Mouse (Mus musculus) telencephalon, adult 2 months (tissue): ENCODE data around the gene Nmnat2.

Experiments
- DNase-seq: peaks from one replicate; pipeline ENCODE4 v3.0.0-alpha.2; 2011; ENCODE audit warnings: low read depth, low spot score

Nmnat2 gene

GRCm38 (mm10) chr1:153019128-153019527 is 64.3 kb downstream of the Nmnat2 start:
- no peak for DNase-seq

- DNase-seq = no peak
These were observed 64.8 kb downstream of the Nmnat2 start for GRCm38 (mm10) chr1:153019623-153020022.

GRCm38 (mm10) chr1:153021034-153021638 is 66.3 kb downstream of the Nmnat2 start:
- DNase-seq = no peak

- no peak for DNase-seq
These were observed 68.2 kb downstream of the Nmnat2 start for GRCm38 (mm10) chr1:153023018-153023417.

- DNase-seq = no peak
These were observed 69.1 kb downstream of the Nmnat2 start for GRCm38 (mm10) chr1:153023875-153024274.

- no peak for DNase-seq
These were observed 69.7 kb downstream of the Nmnat2 start for GRCm38 (mm10) chr1:153024453-153024852.

- no peak for DNase-seq
These were observed 76.6 kb downstream of the Nmnat2 start for GRCm38 (mm10) chr1:153031345-153031744.

- DNase-seq = no peak
These were observed 77.2 kb downstream of the Nmnat2 start for GRCm38 (mm10) chr1:153031954-153032353.

- no peak for DNase-seq
These were observed 78.5 kb downstream of the Nmnat2 start for GRCm38 (mm10) chr1:153033145-153033908.

GRCm38 (mm10) chr1:153034064-153034463 is 79.3 kb downstream of the Nmnat2 start:
- no peak for DNase-seq

GRCm38 (mm10) chr1:153035328-153035944 is 80.6 kb downstream of the Nmnat2 start:
- DNase-seq = no peak

GRCm38 (mm10) chr1:153037353-153038345 is 82.9 kb downstream of the Nmnat2 start:
- DNase-seq = no peak

- no peak for DNase-seq
These were observed 85.3 kb downstream of the Nmnat2 start for GRCm38 (mm10) chr1:153040091-153040490.

- no peak for DNase-seq
These were observed 86.3 kb downstream of the Nmnat2 start for GRCm38 (mm10) chr1:153041046-153041445.

GRCm38 (mm10) chr1:153042318-153042717 is 87.5 kb downstream of the Nmnat2 start:
- no peak for DNase-seq

GRCm38 (mm10) chr1:153043332-153043731 is 88.5 kb downstream of the Nmnat2 start:
- no peak for DNase-seq

GRCm38 (mm10) chr1:153045368-153045767 is 90.6 kb downstream of the Nmnat2 start:
- DNase-seq = no peak

- DNase-seq = no peak
These were observed 93.5 kb downstream of the Nmnat2 start for GRCm38 (mm10) chr1:153048147-153048878.

- no peak for DNase-seq
These were observed 94.7 kb downstream of the Nmnat2 start for GRCm38 (mm10) chr1:153049451-153049850.

GRCm38 (mm10) chr1:153051474-153051873 is 96.7 kb downstream of the Nmnat2 start:
- DNase-seq = no peak

GRCm38 (mm10) chr1:153053619-153054018 is 98.8 kb downstream of the Nmnat2 start:
- DNase-seq = no peak
